Mouse (Mus musculus) kidney, postnatal 0 days (tissue): ENCODE results near the gene Mlf2. TPM values are rescaled to one million over a fixed set of nuclear protein-coding genes. Genes with fewer than 3 reads are reported as not detected.
"Not testable (repeated sequence)": the region's sequence is repeated elsewhere in the genome, so short reads cannot be mapped to it uniquely, and the experiment has no call there.

Experiments used
- ATAC-seq: fragments of 200-750 bp; cut with Nextera tagmentation; replicated peaks from 2 replicates; pipeline ENCODE4 v1.8.0; 2017; ENCODE audit warnings: low read depth, moderate number of reproducible peaks, moderate TSS enrichment, moderate library complexity; ENCODE audit not compliant: low FRiP score
- DNase-seq: peaks from one replicate; pipeline ENCODE4 v3.0.0-alpha.2; 2016; ENCODE audit warnings: low spot score
- H3K27ac ChIP-seq: fragments of 300-500 bp; sonication (generic); 2 replicates; pipeline ENCODE4 v1.5.1; 2014; ENCODE audit warnings: mild to moderate bottlenecking
- H3K27me3 ChIP-seq: fragments of 300-500 bp; sonication (generic); 2 replicates; pipeline ENCODE4 v1.6.1; 2014; ENCODE audit warnings: low read length, mixed read lengths; ENCODE audit not compliant: insufficient read depth
- H3K36me3 ChIP-seq: fragments of 300-500 bp; sonication (generic); 2 replicates; pipeline ENCODE4 v1.6.1; 2014; ENCODE audit warnings: low read length, mixed read lengths; ENCODE audit not compliant: insufficient read depth
- H3K4me1 ChIP-seq: fragments of 300-500 bp; sonication (generic); replicated peaks from 2 replicates; pipeline ENCODE4 v1.6.1; 2014; ENCODE audit warnings: antibody characterized with exemption, low read length, mixed read lengths; ENCODE audit not compliant: insufficient read depth
- H3K4me2 ChIP-seq: fragments of 300-500 bp; sonication (generic); 2 replicates; pipeline ENCODE4 v1.6.1; 2014; ENCODE audit warnings: mild to moderate bottlenecking, low read length, moderate library complexity, mixed read lengths
- H3K4me3 ChIP-seq: fragments of 300-500 bp; sonication (generic); replicated peaks from 2 replicates; pipeline ENCODE4 v1.5.1; 2014; ENCODE audit warnings: low read depth, low read length
- H3K9ac ChIP-seq: fragments of 300-500 bp; sonication (generic); 2 replicates; pipeline ENCODE4 v1.6.1; 2014; ENCODE audit warnings: low read depth, low read length
- H3K9me3 ChIP-seq: fragments of 300-500 bp; sonication (generic); replicated peaks from 2 replicates; pipeline ENCODE4 v1.6.1; 2016; ENCODE audit warnings: low read length, inconsistent platforms, mixed read lengths
- CTCF ChIP-seq: IDR thresholded peaks from 2 replicates; pipeline ENCODE4 v1.5.1; 2016; ENCODE audit warnings: antibody characterized with exemption, low read depth, mild to moderate bottlenecking, moderate library complexity
- whole genome bisulfite sequencing: fragments of 180-500 bp; shearing (Covaris S2); extraction: QIAGEN DNeasy Blood & Tissue Kit; methylation state at CpG from one replicate; pipeline ENCODE4 v1.1.7; 2014; 5-methylcytosine and 5-hydroxymethylcytosine counted together
- polyA plus RNA-seq: library from polyadenylated mRNA; unstranded; fragments of >200 nt; fragmentation: Nextera tagmentation; extraction: Ambion mirVana; gene quantifications from 2 replicates; pipeline ENCODE4 v1.2.1, GENCODE M21; 2015

The Mlf2 gene
- polyA plus RNA-seq, 1 experiment from 2014 or later = 348 TPM

GRCm38 (mm10) chr6:124888555-124889125, 42.5 kb upstream of the Mlf2 start:
- 87% methylated on average over 6 of the region's 6 CpGs for WGBS
- DNase-seq (no peak), ATAC-seq (no peak)
- Histone ChIP-seq H3K4me2 (no peak overlapping the region), H3K4me1 (no peaks in the 10 kb centered on the region; the same call in 1 of the 2 replicates), H3K4me3 (no peak overlapping the region), H3K36me3 (no peaks in the 10 kb centered on the region), H3K27me3 (no peaks in the 10 kb centered on the region), H3K9me3 (no peaks in the 10 kb centered on the region), H3K9ac (no peak overlapping the region), H3K27ac (no peak overlapping the region)
- TF ChIP-seq CTCF = no peak

DNA sequence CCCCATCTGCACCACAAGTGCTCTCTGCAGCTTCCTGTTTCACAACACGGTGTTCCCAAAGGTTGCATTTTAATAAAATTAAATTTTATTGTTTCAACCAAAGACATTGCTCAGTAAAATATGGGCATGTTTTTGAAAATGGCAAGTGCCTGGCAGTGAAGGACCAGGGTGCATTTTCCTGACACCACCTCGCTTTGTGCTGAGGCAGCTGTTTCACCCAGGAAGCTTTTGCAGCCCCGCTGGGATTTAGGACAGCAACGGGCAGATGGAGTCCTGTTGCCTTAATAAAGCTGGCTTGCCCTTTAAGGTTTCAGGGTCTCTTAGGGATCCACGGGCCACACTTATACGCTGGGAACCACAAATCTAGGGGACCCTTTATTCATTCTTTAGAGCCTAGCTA, 40.2 kb upstream of the Mlf2 start:
- Histone ChIP-seq H3K4me1 (no peaks in the 10 kb centered on the region), H3K9ac (no peak overlapping the region), H3K27me3 (no peaks in the 10 kb centered on the region), H3K27ac (no peak overlapping the region), H3K9me3 (no peaks in the 10 kb centered on the region), H3K36me3 (no peaks in the 10 kb centered on the region), H3K4me2 (no peak overlapping the region), H3K4me3 (no peak overlapping the region)
- no peak for DNase-seq
- TF ChIP-seq CTCF = no peak
- 62% methylated on average over 6 of the region's 6 CpGs for WGBS
- ATAC-seq = no peak

- not testable (repeated sequence) for DNase-seq, H3K27ac ChIP-seq, H3K27me3 ChIP-seq, H3K4me3 ChIP-seq, ATAC-seq, H3K36me3 ChIP-seq, H3K4me2 ChIP-seq, H3K9me3 ChIP-seq, H3K9ac ChIP-seq, H3K4me1 ChIP-seq
- WGBS = 57% methylated on average over 2 of the region's 2 CpGs
Measured at GRCm38 (mm10) chr6:124894113-124894512, 37.1 kb upstream of the Mlf2 start.

GRCm38 (mm10) chr6:124898359-124898758, 32.8 kb upstream of the Mlf2 start:
- Histone ChIP-seq H3K4me2 (no peak overlapping the region), H3K27ac (no peak overlapping the region), H3K9me3 (no peaks in the 10 kb centered on the region), H3K36me3 (no peaks in the 10 kb centered on the region), H3K4me1 (no peaks in the 10 kb centered on the region), H3K27me3 (no peaks in the 10 kb centered on the region), H3K4me3 (no peak overlapping the region), H3K9ac (no peak overlapping the region)
- no peak for ATAC-seq
- DNase-seq = no peak
- no peak for TF ChIP-seq CTCF
- WGBS = 55% methylated on average over 3 of the region's 3 CpGs

DNA sequence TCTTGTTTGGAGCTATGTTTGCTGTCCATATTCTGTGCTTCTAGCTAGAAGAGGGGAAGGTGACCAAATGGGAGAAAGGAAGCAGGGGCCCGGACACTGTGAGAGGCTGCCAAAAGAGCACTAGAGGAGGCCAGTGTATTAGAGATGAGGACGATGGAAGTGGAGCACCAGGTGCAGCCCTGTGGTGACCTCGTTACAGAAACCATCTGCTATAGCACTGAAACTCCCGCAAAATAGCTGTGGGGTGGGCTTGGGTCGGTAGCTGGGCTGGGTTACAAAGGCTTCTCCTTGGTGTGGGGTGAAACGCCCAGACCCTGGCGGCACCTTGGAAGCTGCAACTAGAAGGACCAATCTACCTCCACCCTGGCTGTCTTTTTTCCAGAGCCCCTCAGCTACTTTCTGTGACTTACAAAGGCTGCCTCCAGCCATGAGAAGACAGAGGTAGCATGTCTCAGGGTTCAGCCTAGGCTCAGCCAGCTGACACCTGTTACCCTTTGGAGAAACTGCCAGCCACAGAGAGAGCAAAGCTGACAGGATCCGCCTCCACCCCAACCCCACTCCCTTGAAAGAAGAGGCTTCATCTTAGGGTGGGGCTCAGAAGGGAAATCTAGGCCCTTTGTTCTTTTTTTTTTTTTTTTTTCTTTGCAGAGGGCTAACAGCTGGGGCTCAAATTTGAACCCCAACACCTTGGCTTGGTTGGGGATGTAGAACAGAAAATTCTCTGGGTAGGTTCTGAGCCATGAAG, 31.0 kb upstream of the Mlf2 start:
- Histone ChIP-seq H3K36me3 (no peaks in the 10 kb centered on the region), H3K9ac (no peak overlapping the region), H3K27ac (no peak overlapping the region), H3K4me2 (no peak overlapping the region), H3K27me3 (no peaks in the 10 kb centered on the region), H3K4me3 (no peak overlapping the region), H3K4me1 (0 out of 2 replicates have a peak, but pooled peaks cover 5% of the 10 kb centered on the region), H3K9me3 (no peaks in the 10 kb centered on the region)
- no peak for DNase-seq
- no peak for TF ChIP-seq CTCF
- WGBS = 48% methylated on average over 8 of the region's 8 CpGs
- ATAC-seq = no peak

- Histone ChIP-seq H3K27me3 (no peaks in the 10 kb centered on the region), H3K4me2 (no peak overlapping the region), H3K9ac (no peak overlapping the region), H3K27ac (no peak overlapping the region), H3K4me1 (0 out of 2 replicates have a peak, but pooled peaks cover 5% of the 10 kb centered on the region), H3K36me3 (no peaks in the 10 kb centered on the region), H3K9me3 (no peaks in the 10 kb centered on the region), H3K4me3 (no peak overlapping the region)
- TF ChIP-seq CTCF = no peak
- DNase-seq (no peak), ATAC-seq (no peak)
- WGBS = 60% methylated on average over 10 of the region's 10 CpGs
Measured at GRCm38 (mm10) chr6:124900801-124901480, 30.2 kb upstream of the Mlf2 start.
